Mouse (Mus musculus) gastrocnemius, adult 2 months (tissue): ENCODE results near the gene Olfr374. TPM values are rescaled to one million over a fixed set of nuclear protein-coding genes. Genes with fewer than 3 reads are reported as not detected.
"Not testable (repeated sequence)": the region's sequence is repeated elsewhere in the genome, so short reads cannot be mapped to it uniquely, and the experiment has no call there.

Experiments used
- DNase-seq: peaks from one replicate; pipeline ENCODE4 v3.0.0; 2022
- H3K27ac ChIP-seq: fragments of 200-600 bp; 2 replicates; pipeline ENCODE4 v1.8.1; 2022; ENCODE audit warnings: mild to moderate bottlenecking
- H3K4me3 ChIP-seq: fragments of 200-600 bp; 2 replicates; pipeline ENCODE4 v1.8.1; 2022; ENCODE audit warnings: mild to moderate bottlenecking, moderate library complexity
- CTCF ChIP-seq: fragments of 200-600 bp; IDR thresholded peaks from 2 replicates; pipeline ENCODE4 v1.8.1; 2022; ENCODE audit warnings: antibody characterized with exemption, mild to moderate bottlenecking, moderate library complexity
- intact Hi-C: fragments of 180-260 bp; cut with DNase I; formaldehyde crosslinking; loops from one replicate; pipeline ENCODE4 v1.15.1; 2025
- long read RNA-seq, 2 experiments: library from polyadenylated mRNA; stranded (forward); transcript quantifications; one replicate each; pipeline ENCODE4 v2.0.0; 2021
- total RNA-seq, 2 experiments: library from RNA; stranded (reverse); gene quantifications; 2 replicates each; pipeline ENCODE4 v1.2.3; 2021

Olfr374 gene
- not detected for total RNA-seq
- long read RNA-seq, experiment 1: 0 reads
- long read RNA-seq, experiment 2: 0 reads

DNA sequence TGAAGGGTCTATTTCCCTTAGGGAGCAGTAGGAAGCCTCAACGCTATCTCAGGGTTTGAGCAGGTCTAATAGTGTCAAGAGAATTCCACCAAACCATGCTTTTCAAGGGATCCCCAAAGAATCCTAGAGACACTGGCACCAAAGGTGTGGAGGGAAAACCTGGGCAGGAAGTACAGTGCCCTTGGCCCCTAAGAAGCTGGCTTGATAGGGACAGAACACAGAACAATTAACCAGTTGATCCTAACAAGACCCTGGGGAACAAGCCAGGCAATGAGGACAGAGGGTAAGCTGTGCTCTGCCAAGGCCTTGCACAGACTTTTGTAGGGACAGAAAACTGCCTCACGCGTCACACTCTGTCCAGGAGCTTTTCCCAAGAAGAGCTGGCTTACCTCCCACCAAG, at the start of gene Olfr374:
Gene Olfr374 (plus strand): TSS at position 301 of the 400 bp plus-strand sequence.
- no peak within 1 kb of the TSS for H3K27ac ChIP-seq
- no peak for TF ChIP-seq CTCF
- no peak within 1 kb of the TSS for H3K4me3 ChIP-seq
- intact Hi-C loops: no loop called here
- no peak for DNase-seq

DNA sequence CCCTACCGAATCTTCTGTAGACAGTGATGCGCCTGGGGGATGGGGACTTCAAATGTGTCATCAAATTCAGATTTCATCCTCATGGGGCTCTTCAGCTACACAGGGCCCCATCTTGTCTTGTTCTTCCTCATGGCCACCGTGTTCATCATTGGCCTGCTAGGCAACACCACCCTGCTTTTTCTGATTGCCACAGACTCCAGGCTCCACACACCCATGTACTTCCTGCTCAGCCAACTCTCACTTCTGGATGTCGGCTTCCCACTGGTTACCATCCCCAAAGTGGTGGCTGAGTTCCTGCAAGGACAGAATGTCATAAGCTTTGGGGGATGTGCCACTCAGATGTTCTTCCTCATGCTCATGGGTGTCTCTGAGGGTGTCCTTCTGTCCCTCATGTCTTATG, 49.2 kb upstream of the Olfr374 start:
- H3K4me3 ChIP-seq, intact Hi-C loops, H3K27ac ChIP-seq, DNase-seq: not testable (repeated sequence)

DNA sequence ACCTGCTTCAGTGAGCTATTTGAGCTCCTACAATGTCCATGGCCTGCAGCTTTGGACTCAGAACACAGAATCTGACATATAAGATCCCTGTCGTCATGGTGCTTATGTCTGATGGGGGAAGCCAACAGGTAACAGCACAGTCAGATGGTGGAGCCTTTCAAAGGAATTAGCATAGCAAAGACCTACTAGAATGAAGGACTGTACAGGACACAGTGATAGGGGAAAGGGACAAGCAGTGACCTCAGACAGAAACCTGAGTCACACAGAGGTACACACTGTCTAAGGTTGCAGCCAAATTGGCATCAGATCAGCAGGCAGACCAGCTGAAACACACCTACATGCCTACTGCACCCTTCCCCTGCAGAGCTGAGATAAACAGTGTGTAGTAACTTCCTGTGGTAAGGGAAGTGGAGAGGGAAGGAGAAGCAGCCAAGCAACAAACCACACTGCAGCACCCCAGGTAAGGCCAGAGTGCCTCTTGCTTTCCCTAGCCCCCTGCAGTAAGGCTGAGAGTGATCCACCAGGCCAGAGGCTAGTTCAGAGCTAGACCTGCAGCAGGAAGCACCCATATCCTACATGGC, 39.9 kb upstream of the Olfr374 start:
- H3K27ac ChIP-seq, H3K4me3 ChIP-seq, DNase-seq, intact Hi-C loops: not testable (repeated sequence)

DNA sequence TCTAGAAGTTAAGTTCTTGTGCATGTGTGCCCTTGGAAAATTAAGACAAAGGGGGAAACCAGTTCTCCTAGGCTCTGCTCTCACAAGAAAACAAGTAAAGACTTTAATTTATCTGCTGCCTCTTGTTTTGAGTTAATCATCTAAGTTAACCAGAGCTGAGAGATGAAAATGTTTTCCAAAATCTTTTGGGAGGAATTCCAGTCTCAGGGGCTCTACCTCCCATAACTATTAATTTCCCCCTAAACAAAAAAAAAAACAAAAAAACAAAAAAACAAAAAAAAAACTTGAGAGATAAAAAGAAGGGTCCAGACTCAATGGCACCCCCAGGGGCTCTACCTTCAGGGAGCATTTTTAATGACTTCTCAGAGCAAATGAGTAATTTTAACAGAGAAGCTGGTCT, 24.0 kb upstream of the Olfr374 start, which contains the start of gene Olfr373:
Gene Olfr373 (plus strand): TSS at position 301 of the 400 bp plus-strand sequence.
- H3K4me3 ChIP-seq, H3K27ac ChIP-seq, DNase-seq, intact Hi-C loops: not testable (repeated sequence)

DNA sequence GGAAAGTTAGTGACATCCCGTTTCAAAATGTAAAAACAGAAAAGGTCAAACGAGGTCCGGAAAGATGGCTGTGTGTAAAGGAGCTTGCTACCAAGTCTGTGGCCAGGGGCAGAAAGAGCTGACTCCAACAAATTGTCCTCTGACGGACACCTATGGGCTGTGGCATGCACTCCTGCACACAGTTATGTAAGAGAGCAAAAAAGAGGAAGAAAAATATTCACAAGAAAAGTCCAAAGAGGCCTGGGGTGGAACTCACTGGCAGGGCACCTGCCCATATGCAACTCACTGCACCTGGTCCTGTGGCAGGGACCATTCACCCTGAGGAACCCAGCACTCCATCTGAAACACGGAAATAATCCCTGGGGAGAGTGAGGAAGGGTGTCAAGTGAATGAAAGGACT, 22.1 kb upstream of the Olfr374 start:
- intact Hi-C loops: no loop called here
- Histone ChIP-seq H3K4me3 (no peak overlapping the region), H3K27ac (no peak overlapping the region)
- DNase-seq: no peak
- TF ChIP-seq CTCF: no peak

DNA sequence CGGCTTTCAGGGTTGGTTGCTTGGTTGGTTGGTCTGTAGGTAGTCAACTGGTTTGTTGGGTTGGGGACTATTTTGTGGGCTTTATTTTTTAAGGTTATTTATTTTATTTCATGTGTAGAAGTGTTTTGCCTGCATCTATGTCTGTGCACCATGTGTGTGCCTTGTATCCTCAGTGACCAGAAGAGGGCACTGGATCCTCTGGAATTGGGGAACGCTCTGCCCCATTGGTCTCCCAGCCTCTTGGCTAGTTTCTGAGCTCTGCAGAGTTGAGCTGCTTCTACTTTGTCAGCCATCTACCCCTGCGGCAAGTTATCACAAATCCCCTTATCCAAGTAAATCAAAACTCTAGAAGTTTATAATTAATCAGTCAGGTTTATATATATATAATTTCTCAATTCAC, 19.2 kb upstream of the Olfr374 start:
- H3K27ac ChIP-seq, intact Hi-C loops, DNase-seq, H3K4me3 ChIP-seq: not testable (repeated sequence)

DNA sequence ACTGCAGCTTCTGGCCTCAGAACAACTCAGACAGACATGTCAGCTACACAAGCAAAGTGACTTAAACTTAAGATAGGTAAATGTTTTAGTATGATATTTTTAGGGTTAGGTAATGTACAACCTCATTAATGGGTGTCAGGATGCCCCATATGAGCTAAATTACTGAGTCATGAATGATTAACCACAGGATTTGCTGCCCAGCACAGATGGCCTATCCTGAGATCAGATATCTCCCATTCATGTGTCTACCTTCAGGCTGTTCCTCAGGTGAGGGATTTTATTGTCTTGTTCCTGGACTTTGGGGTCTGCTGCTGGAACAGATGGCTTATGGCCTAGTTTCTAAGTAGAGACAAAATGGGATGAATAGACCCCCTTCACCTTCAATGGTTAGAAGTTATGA, 10.1 kb upstream of the Olfr374 start:
- intact Hi-C loops, H3K4me3 ChIP-seq, H3K27ac ChIP-seq, DNase-seq: not testable (repeated sequence)

DNA sequence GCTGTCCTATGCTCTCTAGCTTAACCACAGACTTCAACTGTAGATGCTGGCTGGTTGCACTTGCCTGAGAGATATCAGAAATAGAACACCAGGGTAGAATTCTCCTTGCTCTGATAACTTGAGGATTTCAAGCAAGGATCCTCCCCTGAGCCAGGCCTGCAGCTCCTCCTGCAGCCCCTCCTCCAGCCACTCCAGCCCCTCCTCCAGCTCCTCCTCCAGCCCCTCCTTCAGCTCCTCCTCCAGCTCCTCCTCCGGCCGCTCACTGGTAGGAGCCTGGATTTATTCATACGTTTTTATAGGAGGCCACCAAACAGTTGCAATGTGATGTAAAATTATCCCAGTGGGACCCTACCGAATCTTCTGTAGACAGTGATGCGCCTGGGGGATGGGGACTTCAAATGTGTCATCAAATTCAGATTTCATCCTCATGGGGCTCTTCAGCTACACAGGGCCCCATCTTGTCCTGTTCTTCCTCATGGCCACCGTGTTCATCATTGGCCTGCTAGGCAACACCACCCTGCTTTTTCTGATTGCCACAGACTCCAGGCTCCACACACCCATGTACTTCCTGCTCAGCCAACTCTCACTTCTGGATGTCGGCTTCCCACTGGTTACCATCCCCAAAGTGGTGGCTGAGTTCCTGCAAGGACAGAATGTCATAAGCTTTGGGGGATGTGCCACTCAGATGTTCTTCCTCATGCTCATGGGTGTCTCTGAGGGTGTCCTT, 7.3 kb upstream of the Olfr374 start:
- H3K27ac ChIP-seq, H3K4me3 ChIP-seq: not testable (repeated sequence)
- intact Hi-C loops: loop anchor here (2.0 kb wide), 1 partner anchor 97 kb away; no protein-coding TSS in a partner anchor
- DNase-seq: peak; percentile 58

DNA sequence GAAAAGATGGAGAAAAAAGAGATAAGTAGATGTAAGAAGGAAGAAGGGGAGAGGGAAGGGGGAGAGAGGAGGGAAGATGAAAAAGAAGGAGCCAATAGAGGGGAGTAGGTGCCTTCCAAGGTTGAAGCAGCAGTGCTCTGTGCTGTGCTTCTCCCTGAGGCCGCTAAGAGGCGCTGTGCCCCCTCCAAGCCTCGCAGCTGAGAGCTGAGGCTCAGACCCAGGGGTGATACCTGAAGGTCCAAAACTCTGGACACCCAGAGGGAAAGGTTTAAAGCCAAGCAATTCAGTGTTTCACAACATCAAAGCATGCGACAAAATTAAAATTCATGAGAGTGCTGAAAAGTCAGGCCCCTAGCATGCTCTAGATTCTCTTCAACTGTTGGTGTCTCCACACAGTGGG, 1.7 kb upstream of the Olfr374 start:
- intact Hi-C loops: no loop called here
- H3K27ac ChIP-seq: no peak overlapping the region
- TF ChIP-seq CTCF: peak; percentile 36
- no peak for DNase-seq
- no peak overlapping the region for H3K4me3 ChIP-seq

DNA sequence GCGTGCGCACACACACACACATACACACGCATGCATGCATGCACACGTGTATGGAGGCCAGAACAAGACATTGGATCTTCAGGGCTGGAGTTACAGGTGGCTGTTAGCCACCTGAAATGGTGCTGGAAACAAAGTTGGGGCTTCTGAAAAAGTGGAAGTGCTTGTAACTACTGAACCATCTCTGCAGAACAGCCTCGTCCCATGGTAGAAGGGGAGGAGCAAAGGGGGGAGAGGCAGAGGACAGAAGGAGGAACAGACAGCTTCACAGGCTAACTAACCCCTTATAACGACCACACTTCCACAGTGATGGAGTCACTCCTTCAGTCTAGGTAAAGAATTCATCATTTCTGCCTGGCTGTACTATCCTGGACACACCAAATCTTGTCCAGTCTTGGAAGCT, 4.0 kb downstream of the Olfr374 start:
- intact Hi-C loops: no loop called here
- H3K4me3 ChIP-seq: no peak overlapping the region
- no peak for DNase-seq
- no peak for TF ChIP-seq CTCF
- H3K27ac ChIP-seq: no peak overlapping the region

DNA sequence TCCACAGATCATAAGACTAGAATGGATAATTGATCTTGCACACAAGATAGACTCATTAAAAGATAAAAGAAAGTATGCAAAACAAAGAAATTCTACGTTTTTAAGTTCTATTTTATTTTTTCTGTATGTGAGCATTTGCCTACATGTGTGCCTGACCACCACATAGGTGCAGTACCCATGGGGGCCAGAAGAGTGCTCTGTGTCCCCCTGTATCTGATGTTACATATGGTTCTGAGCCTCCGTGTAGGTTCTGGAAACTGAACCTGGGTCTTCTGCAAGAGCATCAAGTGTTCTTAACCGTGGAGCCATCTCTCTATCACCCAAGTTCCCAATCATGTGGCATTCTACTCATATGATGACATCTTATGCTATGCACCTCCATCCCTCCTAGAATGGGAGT, 5.6 kb downstream of the Olfr374 start:
- peak; percentile 25; the same call in 1 of the 2 replicates for TF ChIP-seq CTCF
- DNase-seq: no peak
- Histone ChIP-seq H3K4me3 (no peak overlapping the region), H3K27ac (no peak overlapping the region)
- intact Hi-C loops: no loop called here

DNA sequence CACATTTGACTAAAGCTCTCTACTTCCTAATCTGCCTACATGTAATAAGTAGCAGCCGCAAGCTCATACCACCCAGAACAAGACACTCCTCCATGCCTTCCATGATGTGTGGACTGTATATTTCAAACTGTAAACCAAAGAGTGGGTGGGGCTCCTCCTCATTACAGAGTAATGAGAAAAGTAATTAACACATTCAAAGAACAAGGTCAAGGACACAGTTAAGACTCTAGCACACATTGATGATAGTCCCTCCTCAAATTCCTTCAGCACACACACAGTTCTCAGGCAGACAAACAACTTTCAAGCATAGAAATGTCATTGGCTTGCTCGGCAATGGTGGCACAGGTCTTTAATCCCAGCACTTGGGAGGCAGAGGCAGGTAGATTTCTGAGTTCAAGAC, 8.4 kb downstream of the Olfr374 start:
- H3K27ac ChIP-seq: no peak overlapping the region

DNA sequence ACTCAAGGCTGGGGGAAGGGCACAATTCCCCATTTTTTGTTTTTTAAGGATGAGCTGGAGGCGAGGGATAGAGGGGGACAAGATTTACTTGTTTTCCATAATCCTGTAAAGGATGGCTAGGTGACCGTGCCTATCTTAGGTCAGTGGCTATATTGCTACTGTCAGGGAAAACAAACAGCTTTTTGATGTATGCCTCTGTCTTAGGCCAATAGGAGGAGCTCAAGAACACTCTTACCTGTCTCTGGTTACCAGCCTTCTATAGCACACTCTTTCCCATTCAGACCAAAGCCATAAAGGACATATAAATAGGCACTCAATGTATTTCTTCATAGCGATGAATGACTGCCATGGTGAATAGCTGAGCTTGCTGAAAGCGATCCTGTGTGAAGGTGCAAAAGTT, 11.8 kb downstream of the Olfr374 start:
- DNase-seq: no peak
- Histone ChIP-seq H3K27ac (no peak overlapping the region), H3K4me3 (no peak overlapping the region)
- no peak for TF ChIP-seq CTCF
- intact Hi-C loops: no loop called here

More for the DNA sequence above, 8.4 kb downstream of the Olfr374 start:
- DNase-seq: no peak
- H3K4me3 ChIP-seq: no peak overlapping the region
- no peak for TF ChIP-seq CTCF
- intact Hi-C loops: no loop called here

DNA sequence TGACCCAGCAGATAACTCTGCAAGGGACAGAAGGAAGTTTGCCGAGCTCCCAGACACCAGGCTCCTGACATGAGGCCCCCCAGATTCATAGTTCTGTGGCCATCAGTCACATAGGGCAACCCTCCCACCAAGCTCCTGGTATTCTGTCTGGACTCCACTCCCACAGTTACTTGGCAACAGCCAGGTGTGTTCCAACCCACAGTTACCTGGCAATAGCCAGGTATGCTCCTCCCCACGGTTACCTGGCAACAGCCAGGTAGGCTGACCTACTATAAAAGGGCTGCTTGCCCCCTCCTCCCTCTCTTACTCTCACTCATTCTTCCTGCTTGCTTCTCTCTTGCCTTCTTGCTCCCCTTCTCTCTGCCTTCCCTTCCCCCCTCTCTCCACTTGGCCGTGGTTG, 14.6 kb downstream of the Olfr374 start:
- H3K4me3 ChIP-seq, DNase-seq, H3K27ac ChIP-seq, intact Hi-C loops: not testable (repeated sequence)
